Mouse (Mus musculus): ENCODE data around the gene Tspan4. TPM values are rescaled to one million over a fixed set of nuclear protein-coding genes. Genes with fewer than 3 reads are reported as not detected.

The Tspan4 gene
- polyA plus RNA-seq, 1 experiment from 2014 or later, result 31.8 TPM

DNA sequence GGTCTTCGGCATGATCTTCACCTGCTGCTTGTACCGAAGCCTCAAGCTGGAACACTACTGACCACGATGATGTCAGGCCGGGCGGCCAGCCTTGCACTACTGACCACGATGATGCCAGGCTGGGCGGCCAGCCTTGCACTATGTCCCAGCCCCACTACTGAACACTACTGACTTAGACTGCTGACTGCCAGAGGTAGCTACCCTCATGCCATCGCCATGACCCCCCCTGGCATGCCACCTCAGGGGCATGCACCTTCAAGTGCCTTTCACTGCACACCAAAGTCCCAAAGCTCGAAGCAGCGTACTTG is 4.4 kb upstream of the Tspan4 start:
- Histone ChIP-seq H3K27ac (ENCODE audit: low read length) (no peak overlapping the region), H3K4me3 (replicated peaks; ENCODE audit: low read length) (no peak overlapping the region), H3K4me1 (replicated peaks; ENCODE audit: control insufficient read depth, insufficient read depth, low read length) (peaks cover 44% of the 10 kb centered on the region), H3K4me2 (ENCODE audit: low read length) (no peak overlapping the region), H3K9me3 (ENCODE audit: control insufficient read depth, low read length) (no peaks in the 10 kb centered on the region), H3K36me3 (ENCODE audit: control insufficient read depth, insufficient read depth) (peaks cover 15% of the 10 kb centered on the region), H3K9ac (replicated peaks; ENCODE audit: low read depth, low read length) (no peak overlapping the region), H3K27me3 (replicated peaks; ENCODE audit: control insufficient read depth, insufficient read depth, low read length) (peaks cover 9% of the 10 kb centered on the region)
- no peak for ATAC-seq
- 94% methylated on average over 10 of the region's 10 CpGs for WGBS

DNA sequence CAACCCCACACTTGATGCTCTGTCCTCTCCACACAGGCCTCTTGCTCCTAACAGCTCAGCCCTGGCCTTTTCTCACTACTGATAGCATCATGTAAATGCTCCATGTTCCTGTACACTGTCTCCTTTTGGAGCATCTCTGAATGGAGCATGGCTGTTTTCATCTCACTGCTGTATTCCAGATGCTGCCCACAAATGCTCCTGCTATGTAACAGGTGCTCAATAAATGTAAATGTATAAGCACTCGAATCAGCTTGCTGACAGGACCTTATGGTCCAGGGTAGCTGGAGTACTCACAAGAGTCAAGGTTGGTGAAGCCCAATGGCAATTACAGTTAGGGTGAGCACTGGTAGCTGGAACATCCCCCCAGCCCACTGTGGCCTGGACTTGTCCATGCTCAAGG is 3.8 kb upstream of the Tspan4 start:
- H3K9ac ChIP-seq (replicated peaks; ENCODE audit: low read depth, low read length), result no peak overlapping the region
- peaks cover 47% of the 10 kb centered on the region for H3K4me1 ChIP-seq (replicated peaks; ENCODE audit: control insufficient read depth, insufficient read depth, low read length)
- 94% methylated on average over 1 of the region's 1 CpGs for WGBS

DNA sequence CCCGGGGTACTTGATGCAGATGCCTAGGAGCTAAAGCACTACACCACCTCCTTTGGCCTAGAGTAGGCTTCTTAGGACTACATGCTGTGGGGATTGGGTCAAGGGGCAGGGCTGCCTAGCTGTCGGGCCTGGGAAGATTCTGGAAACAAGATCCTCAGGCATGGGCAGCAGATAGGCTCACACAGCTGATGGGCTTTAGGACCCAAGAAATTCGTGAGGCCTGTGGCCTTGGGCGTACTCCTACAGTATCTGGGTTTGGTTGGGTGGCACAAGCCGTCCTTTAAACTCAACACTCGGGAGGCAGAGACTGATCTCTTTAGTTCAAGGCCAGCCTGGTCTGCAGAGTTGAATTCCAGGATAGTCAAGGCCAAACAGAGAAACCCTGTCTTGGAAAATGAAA is 2.8 kb upstream of the Tspan4 start:
- Histone ChIP-seq H3K27me3 (replicated peaks; ENCODE audit: control insufficient read depth, insufficient read depth, low read length) (peaks cover 6% of the 10 kb centered on the region), H3K4me1 (replicated peaks; ENCODE audit: control insufficient read depth, insufficient read depth, low read length) (peaks cover 51% of the 10 kb centered on the region), H3K4me2 (ENCODE audit: low read length) (no peak overlapping the region), H3K9ac (replicated peaks; ENCODE audit: low read depth, low read length) (no peak overlapping the region), H3K36me3 (ENCODE audit: control insufficient read depth, insufficient read depth) (peaks cover 15% of the 10 kb centered on the region), H3K4me3 (replicated peaks; ENCODE audit: low read length) (no peak overlapping the region), H3K27ac (ENCODE audit: low read length) (no peak overlapping the region), H3K9me3 (ENCODE audit: control insufficient read depth, low read length) (no peaks in the 10 kb centered on the region)
- 86% methylated on average over 6 of the region's 6 CpGs for WGBS
- no peak for ATAC-seq

More for the DNA sequence above, 3.8 kb upstream of the Tspan4 start:
- Histone ChIP-seq H3K36me3 (ENCODE audit: control insufficient read depth, insufficient read depth) (peaks cover 15% of the 10 kb centered on the region), H3K27ac (ENCODE audit: low read length) (no peak overlapping the region), H3K4me3 (replicated peaks; ENCODE audit: low read length) (no peak overlapping the region), H3K4me2 (ENCODE audit: low read length) (no peak overlapping the region), H3K27me3 (replicated peaks; ENCODE audit: control insufficient read depth, insufficient read depth, low read length) (peaks cover 5% of the 10 kb centered on the region), H3K9me3 (ENCODE audit: control insufficient read depth, low read length) (no peaks in the 10 kb centered on the region)
- no peak for ATAC-seq

DNA sequence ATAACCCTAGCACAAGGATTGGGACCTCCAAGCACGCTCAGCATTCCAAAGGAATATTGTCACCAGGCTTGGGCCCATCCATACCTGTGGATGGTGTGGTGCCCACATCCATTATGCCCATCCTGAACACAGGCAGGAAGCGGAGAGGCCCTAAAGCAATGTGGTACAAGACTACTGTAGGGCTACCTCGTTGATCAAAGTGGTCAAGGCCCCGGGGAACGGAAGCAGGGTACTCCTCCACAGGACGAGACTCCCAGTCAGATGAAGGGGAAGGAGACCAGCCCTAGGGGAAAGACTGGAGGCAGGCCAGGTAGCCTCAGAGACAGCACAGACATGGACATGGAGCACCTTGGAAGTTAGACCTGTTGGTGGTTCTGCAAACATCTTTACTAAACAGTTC is 2.3 kb upstream of the Tspan4 start:
- no peaks in the 10 kb centered on the region for H3K9me3 ChIP-seq (ENCODE audit: control insufficient read depth, low read length)
- H3K27me3 ChIP-seq (replicated peaks; ENCODE audit: control insufficient read depth, insufficient read depth, low read length), result peaks cover 10% of the 10 kb centered on the region
- H3K4me2 ChIP-seq (ENCODE audit: low read length), result no peak overlapping the region
- ATAC-seq, result no peak
- peaks cover 15% of the 10 kb centered on the region for H3K36me3 ChIP-seq (ENCODE audit: control insufficient read depth, insufficient read depth)
- WGBS, result 89% methylated on average over 6 of the region's 6 CpGs
- no peak overlapping the region for H3K27ac ChIP-seq (ENCODE audit: low read length)
- H3K4me1 ChIP-seq (replicated peaks; ENCODE audit: control insufficient read depth, insufficient read depth, low read length), result peaks cover 47% of the 10 kb centered on the region
- H3K4me3 ChIP-seq (replicated peaks; ENCODE audit: low read length), result no peak overlapping the region
- no peak overlapping the region for H3K9ac ChIP-seq (replicated peaks; ENCODE audit: low read depth, low read length)

DNA sequence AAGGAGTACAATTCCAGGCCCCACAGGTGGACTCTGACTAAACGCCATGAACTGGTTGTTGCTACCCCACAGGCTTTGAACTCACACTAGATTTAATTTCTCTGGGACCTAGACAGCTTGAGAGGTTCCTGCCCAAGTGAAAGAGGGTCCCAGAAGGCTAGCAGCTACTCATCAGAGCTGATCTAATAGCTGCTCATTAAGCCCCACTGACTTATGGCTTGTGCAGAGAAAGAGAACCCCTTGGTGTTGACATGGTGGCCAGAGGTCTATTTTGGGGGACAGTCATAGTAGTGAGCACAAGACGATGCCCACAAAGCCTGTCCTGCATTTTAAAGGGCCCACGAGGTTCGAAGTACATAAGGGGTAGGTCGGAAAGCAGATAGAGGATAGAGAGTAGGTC is 880 bp upstream of the Tspan4 start:
- H3K27ac ChIP-seq (ENCODE audit: low read length), result no peak overlapping the region
- 6% methylated on average over 5 of the region's 5 CpGs for WGBS

DNA sequence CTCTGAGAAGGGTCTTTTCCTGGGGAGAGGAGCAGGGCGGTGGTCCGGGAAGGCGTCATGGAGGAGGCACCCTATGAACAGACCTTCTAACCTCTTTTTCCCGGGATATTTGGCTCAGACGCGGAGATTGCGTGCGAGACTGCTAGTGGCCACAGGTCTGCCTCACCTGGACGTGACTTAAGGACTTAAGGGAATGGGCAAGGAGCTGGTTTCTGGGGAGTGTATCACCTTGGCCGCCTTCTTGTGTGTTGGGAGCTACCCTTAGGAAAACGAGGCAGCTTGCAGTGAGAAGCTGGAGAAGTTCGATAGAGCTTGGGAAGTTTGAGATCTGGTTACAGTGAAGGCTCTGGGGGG is 742 bp downstream of the Tspan4 start:
- no peak overlapping the region for H3K27ac ChIP-seq (ENCODE audit: low read length)

More for the DNA sequence above, 880 bp upstream of the Tspan4 start:
- H3K4me2 ChIP-seq (ENCODE audit: low read length), result peak overlapping the region; percentile 80
- H3K9ac ChIP-seq (replicated peaks; ENCODE audit: low read depth, low read length), result peak overlapping the region; percentile 92
- peaks cover 10% of the 10 kb centered on the region for H3K27me3 ChIP-seq (replicated peaks; ENCODE audit: control insufficient read depth, insufficient read depth, low read length)
- H3K4me1 ChIP-seq (replicated peaks; ENCODE audit: control insufficient read depth, insufficient read depth, low read length), result peaks cover 34% of the 10 kb centered on the region
- ATAC-seq, result no peak
- H3K4me3 ChIP-seq (replicated peaks; ENCODE audit: low read length), result peak overlapping the region; percentile 67
- H3K36me3 ChIP-seq (ENCODE audit: control insufficient read depth, insufficient read depth), result peaks cover 15% of the 10 kb centered on the region
- no peaks in the 10 kb centered on the region for H3K9me3 ChIP-seq (ENCODE audit: control insufficient read depth, low read length)

DNA sequence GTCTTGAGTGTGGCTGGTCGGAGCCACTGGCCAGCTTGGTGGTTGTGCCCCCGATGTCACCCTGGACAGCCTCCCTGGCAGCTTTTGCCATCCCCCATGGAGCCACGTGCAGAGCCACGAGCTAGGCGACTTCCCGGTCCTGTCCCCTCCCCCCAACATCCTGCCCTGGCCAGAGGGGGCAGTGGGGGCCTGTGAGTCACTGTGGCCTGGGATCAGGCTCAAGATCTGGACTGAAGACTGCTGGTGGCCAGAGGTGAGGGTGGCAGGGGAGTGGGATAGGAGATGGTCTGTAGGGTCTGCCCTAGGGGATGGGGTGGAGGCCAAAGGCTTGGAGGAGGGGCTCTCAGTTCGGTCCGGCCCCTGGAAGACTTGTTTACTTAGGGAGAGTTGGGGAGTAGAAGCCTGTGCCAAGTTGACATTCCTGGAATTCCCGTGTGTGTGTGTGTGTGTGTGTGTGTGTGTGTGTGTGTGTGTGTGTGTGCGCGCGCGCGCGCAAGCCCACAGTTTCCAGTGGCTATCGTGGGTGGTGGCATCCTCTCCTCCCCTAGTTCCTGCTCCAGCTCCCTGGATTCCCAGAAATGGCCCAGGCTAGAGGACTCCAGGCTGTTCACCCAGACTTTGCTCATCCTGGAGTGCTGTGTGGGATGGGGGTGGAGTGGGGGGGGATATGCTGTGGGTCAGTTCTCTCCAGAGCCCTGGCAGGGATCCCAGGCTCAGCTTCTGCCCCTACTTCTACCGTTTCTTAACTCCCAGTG is 1.4 kb downstream of the Tspan4 start:
- Histone ChIP-seq H3K9ac (replicated peaks; ENCODE audit: low read depth, low read length) (no peak overlapping the region), H3K27ac (ENCODE audit: low read length) (peak overlapping the region; percentile 54; the same call in 1 of the 2 replicates), H3K4me1 (replicated peaks; ENCODE audit: control insufficient read depth, insufficient read depth, low read length) (peaks cover 31% of the 10 kb centered on the region), H3K4me3 (replicated peaks; ENCODE audit: low read length) (no peak overlapping the region; the same call in 1 of the 2 replicates), H3K36me3 (ENCODE audit: control insufficient read depth, insufficient read depth) (peaks cover 3% of the 10 kb centered on the region), H3K9me3 (ENCODE audit: control insufficient read depth, low read length) (no peaks in the 10 kb centered on the region), H3K27me3 (replicated peaks; ENCODE audit: control insufficient read depth, insufficient read depth, low read length) (peaks cover 10% of the 10 kb centered on the region), H3K4me2 (ENCODE audit: low read length) (peak overlapping the region; percentile 80)
- WGBS, result 10% methylated on average over 13 of the region's 17 CpGs
- ATAC-seq, result no peak

More for the DNA sequence above, 742 bp downstream of the Tspan4 start:
- Histone ChIP-seq H3K36me3 (ENCODE audit: control insufficient read depth, insufficient read depth) (peaks cover 8% of the 10 kb centered on the region), H3K9ac (replicated peaks; ENCODE audit: low read depth, low read length) (peak overlapping the region; percentile 92), H3K4me3 (replicated peaks; ENCODE audit: low read length) (peak overlapping the region; percentile 67), H3K4me2 (ENCODE audit: low read length) (peak overlapping the region; percentile 80), H3K4me1 (replicated peaks; ENCODE audit: control insufficient read depth, insufficient read depth, low read length) (peaks cover 25% of the 10 kb centered on the region), H3K9me3 (ENCODE audit: control insufficient read depth, low read length) (no peaks in the 10 kb centered on the region), H3K27me3 (replicated peaks; ENCODE audit: control insufficient read depth, insufficient read depth, low read length) (peaks cover 10% of the 10 kb centered on the region)
- WGBS, result 1% methylated on average over 12 of the region's 12 CpGs
- ATAC-seq, result no peak

DNA sequence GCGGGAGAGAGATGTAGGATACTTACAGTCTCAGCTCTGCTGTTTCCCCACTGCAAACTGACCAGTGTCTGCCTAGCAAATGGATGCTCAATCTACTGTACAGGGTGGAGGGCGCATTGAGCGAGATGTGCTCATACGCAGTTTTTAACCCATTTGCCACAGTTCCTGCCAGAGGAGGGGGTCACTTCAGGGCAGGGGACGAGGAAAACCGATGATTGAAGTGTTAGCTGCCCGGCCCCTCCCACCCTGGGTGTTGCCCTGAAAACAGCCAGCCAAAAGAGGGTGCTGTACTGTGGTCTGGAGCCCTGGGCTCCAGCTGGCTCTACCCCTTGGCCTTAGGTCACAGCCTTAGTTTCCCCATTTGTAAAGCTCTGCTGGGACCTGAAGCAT is 1.9 kb downstream of the Tspan4 start:
- no peak overlapping the region for H3K9ac ChIP-seq (replicated peaks; ENCODE audit: low read depth, low read length)
- H3K36me3 ChIP-seq (ENCODE audit: control insufficient read depth, insufficient read depth), result peaks cover 2% of the 10 kb centered on the region; the same call in 1 of the 2 replicates
- peaks cover 36% of the 10 kb centered on the region for H3K4me1 ChIP-seq (replicated peaks; ENCODE audit: control insufficient read depth, insufficient read depth, low read length)
- no peak overlapping the region for H3K27ac ChIP-seq (ENCODE audit: low read length)
- H3K9me3 ChIP-seq (ENCODE audit: control insufficient read depth, low read length), result no peaks in the 10 kb centered on the region
- ATAC-seq, result no peak
- WGBS, result 20% methylated on average over 7 of the region's 7 CpGs
- no peak overlapping the region; the same call in 1 of the 2 replicates for H3K4me3 ChIP-seq (replicated peaks; ENCODE audit: low read length)
- peaks cover 10% of the 10 kb centered on the region for H3K27me3 ChIP-seq (replicated peaks; ENCODE audit: control insufficient read depth, insufficient read depth, low read length)
- H3K4me2 ChIP-seq (ENCODE audit: low read length), result 0 out of 2 replicates have a peak overlapping the region, but pooled peaks have one; percentile 2

DNA sequence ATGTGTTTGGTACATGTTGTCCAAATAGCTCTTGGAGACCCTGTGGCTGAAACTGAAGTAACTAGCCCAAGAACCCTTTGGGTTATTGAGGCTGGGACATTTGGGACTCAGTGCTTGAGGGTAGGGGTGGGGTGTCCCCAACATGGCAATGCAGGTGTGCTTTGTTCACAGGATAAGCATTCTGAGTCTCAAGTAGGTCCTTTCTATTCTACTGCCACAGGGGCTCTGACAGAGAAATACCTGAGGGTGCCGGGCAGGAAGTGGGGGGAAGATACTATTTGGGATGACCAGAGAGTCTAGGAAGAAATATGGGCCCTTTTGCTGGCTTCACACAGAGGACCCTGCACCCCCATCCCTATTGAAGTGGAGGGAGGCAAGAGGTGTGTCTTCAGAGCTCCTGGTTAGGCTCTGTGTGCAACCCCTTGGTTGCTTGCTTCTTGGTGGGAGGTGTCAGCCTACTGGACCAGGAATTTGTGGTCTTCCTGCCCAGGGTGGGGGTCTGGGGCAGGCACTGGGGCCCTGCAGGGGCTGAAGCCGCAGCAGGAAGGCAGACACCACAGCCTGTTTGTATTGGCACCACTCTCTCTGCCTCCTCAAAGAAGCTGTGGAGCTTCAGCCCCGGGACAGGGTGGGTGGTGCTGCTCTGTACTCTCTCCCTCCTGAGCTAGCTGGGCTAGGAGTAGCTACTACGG is 2.7 kb downstream of the Tspan4 start:
- Histone ChIP-seq H3K27ac (ENCODE audit: low read length) (no peak overlapping the region), H3K36me3 (ENCODE audit: control insufficient read depth, insufficient read depth) (peaks cover under 1% of the 10 kb centered on the region; the same call in 1 of the 2 replicates), H3K4me1 (replicated peaks; ENCODE audit: control insufficient read depth, insufficient read depth, low read length) (peaks cover 41% of the 10 kb centered on the region), H3K9me3 (ENCODE audit: control insufficient read depth, low read length) (no peaks in the 10 kb centered on the region), H3K27me3 (replicated peaks; ENCODE audit: control insufficient read depth, insufficient read depth, low read length) (peaks cover 10% of the 10 kb centered on the region), H3K9ac (replicated peaks; ENCODE audit: low read depth, low read length) (no peak overlapping the region), H3K4me3 (replicated peaks; ENCODE audit: low read length) (no peak overlapping the region), H3K4me2 (ENCODE audit: low read length) (no peak overlapping the region)
- WGBS, result 78% methylated on average over 4 of the region's 4 CpGs
- ATAC-seq, result no peak
